8 mouse cellular contexts compared by ENCODE assay signal in the genomic region with DNA sequence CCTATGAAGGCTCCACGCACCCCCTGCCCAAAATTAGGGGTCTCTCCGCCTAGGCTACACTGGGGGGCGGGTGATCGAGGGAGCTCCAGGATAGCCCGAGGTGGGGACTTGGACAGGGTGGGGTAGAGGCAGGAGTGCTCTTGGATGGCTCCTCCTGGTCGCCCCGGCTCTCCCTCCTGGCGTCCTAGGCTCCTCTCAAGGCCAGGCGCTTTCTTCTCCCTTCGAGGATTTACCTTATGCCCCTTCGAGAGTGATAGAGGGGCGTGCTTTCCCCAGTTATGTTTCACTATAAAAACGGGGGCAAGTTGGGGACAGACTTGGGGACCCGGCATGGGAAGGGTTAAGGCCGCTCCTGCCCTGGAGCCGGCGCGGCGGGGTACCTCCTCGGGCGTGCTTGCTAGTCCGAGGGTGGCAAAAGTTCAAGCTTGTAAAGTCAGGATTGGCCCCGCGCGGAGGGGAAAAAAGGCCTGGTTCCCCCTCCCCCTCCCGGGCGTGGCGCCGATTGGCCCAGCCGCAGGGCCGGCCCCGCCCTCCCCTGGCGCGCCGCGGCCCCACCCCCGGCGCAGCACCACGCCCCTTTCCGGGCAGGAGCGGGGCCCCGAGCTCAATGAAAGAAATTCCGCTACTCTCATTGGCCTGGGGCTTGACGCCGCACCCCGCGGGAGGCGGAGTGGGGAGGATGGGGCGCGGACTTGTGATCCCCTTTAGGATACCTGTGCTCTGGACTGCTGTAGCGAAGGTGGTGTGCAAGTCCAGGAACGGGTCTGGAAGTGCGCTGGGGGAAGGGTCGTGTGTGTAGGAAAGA. TPM values are rescaled to one million over a fixed set of nuclear protein-coding genes. Genes with fewer than 3 reads are reported as not detected.
DNase-seq lines count a peak whose midpoint lies in the region; ATAC-seq and TF ChIP-seq lines count a peak whose summit lies in the region.

No protein-coding gene starts in this region.

- H3ac ChIP-seq in C2C12 (ENCODE audit: control insufficient read depth, insufficient read length, low read depth), result peak overlapping the region; percentile 51

- peak; percentile 79 for ATAC-seq in erythroblast, adult 5-6 weeks (replicated peaks; ENCODE audit: low FRiP score, poor library complexity, severe bottlenecking)
- peak; percentile 84 for ATAC-seq in heart, embryonic 11.5 days (replicated peaks; ENCODE audit: insufficient number of reproducible peaks, low FRiP score, low TSS enrichment)
- peak; percentile 80 for ATAC-seq in kidney, embryonic 15.5 days (replicated peaks; ENCODE audit: low FRiP score)

- H3K79me2 ChIP-seq in C2C12 (ENCODE audit: control insufficient read depth, insufficient read depth), result peaks cover 38% of the 10 kb centered on the region

- H3K27ac ChIP-seq in bone marrow macrophage, adult 2 months (ENCODE audit: insufficient read depth, low read depth, low read length), result peak overlapping the region; percentile 12
- H3K27ac ChIP-seq in heart, embryonic 11.5 days (ENCODE audit: low read depth, low read length), result peak overlapping the region; percentile 100
- H3K27ac ChIP-seq in kidney, embryonic 15.5 days, result peak overlapping the region; percentile 98

- peak; percentile 97 for DNase-seq in liver
- DNase-seq in monocyte, adult 2 months (ENCODE audit: low read depth in 1 of 2, low spot score in 2 of 2), result peak; percentile 81 to 87
- DNase-seq in spleen, postnatal 36 days (ENCODE audit: low spot score in 2 of 2), result peak; percentile 85 to 87

- 0 out of 2 replicates have a peak, but pooled peaks have one; percentile 47 for TF ChIP-seq POLR2A in bone marrow macrophage, adult 2 months (IDR thresholded peaks at IDR 0.05; ENCODE audit: borderline replicate concordance, low read depth, low read length)

- H3K79me3 ChIP-seq in C2C12 (ENCODE audit: low read depth), result no peaks in the 10 kb centered on the region

- peak overlapping the region; percentile 29 for H3K4me3 ChIP-seq in C2C12 (ENCODE audit: insufficient read depth, poor library complexity, severe bottlenecking)
- peak overlapping the region; percentile 64 for H3K4me3 ChIP-seq in bone marrow macrophage, adult 2 months (ENCODE audit: insufficient read depth, low read length)
- H3K4me3 ChIP-seq in heart, embryonic 11.5 days (ENCODE audit: low read depth, low read length), result peak overlapping the region; percentile 98
- peak overlapping the region; percentile 86 for H3K4me3 ChIP-seq in kidney, embryonic 15.5 days (replicated peaks)

- no peaks in the 10 kb centered on the region for H3K36me3 ChIP-seq in C2C12 (ENCODE audit: control insufficient read depth, insufficient read depth)
- 0 out of 2 replicates have a peak, but pooled peaks cover 2% of the 10 kb centered on the region for H3K36me3 ChIP-seq in heart, embryonic 11.5 days (ENCODE audit: control insufficient read depth, insufficient read depth, low read length)
- no peaks in the 10 kb centered on the region for H3K36me3 ChIP-seq in kidney, embryonic 15.5 days

- H3K4me1 ChIP-seq in bone marrow macrophage, adult 2 months (ENCODE audit: control insufficient read depth, insufficient read depth, low read length), result peaks cover 4% of the 10 kb centered on the region
- H3K4me1 ChIP-seq in heart, embryonic 11.5 days (ENCODE audit: control insufficient read depth, insufficient read depth, low read length), result peaks cover 24% of the 10 kb centered on the region
- peaks cover 42% of the 10 kb centered on the region for H3K4me1 ChIP-seq in kidney, embryonic 15.5 days

- no peaks in the 10 kb centered on the region for H3K27me3 ChIP-seq in C2C12 (ENCODE audit: control insufficient read depth, insufficient read depth, insufficient read length)
- no peaks in the 10 kb centered on the region for H3K27me3 ChIP-seq in heart, embryonic 11.5 days (ENCODE audit: control insufficient read depth, insufficient read depth, low read length)
- H3K27me3 ChIP-seq in kidney, embryonic 15.5 days, result no peaks in the 10 kb centered on the region

- WGBS in heart, embryonic 11.5 days (ENCODE audit: insufficient replicate concordance), result under 1% methylated on average over 51 of the region's 54 CpGs
- under 1% methylated on average over 53 of the region's 54 CpGs for WGBS in kidney, embryonic 15.5 days

- H3K9ac ChIP-seq in heart, embryonic 11.5 days (ENCODE audit: low read depth, low read length), result peak overlapping the region; percentile 85
- peak overlapping the region; percentile 60 for H3K9ac ChIP-seq in kidney, embryonic 15.5 days

- H3K9me3 ChIP-seq in heart, embryonic 11.5 days (replicated peaks; ENCODE audit: control insufficient read depth, low read length), result no peaks in the 10 kb centered on the region
- H3K9me3 ChIP-seq in kidney, embryonic 15.5 days (replicated peaks), result no peaks in the 10 kb centered on the region

- TF ChIP-seq CTCF in C2C12 (IDR thresholded peaks at IDR 0.05; ENCODE audit: control insufficient read depth, insufficient read depth, insufficient read length), result no peak
- no peak for TF ChIP-seq CTCF in bone marrow macrophage, adult 2 months (IDR thresholded peaks at IDR 0.05; ENCODE audit: low read depth, low read length)

- peak overlapping the region; percentile 97 for H3K4me2 ChIP-seq in heart, embryonic 11.5 days
- H3K4me2 ChIP-seq in kidney, embryonic 15.5 days, result peak overlapping the region; percentile 93

TF ChIP-seq in C2C12, 6 proteins besides CTCF, POLR2A, EP300 and RAD21:
- TF ChIP-seq CEBPB (IDR thresholded peaks at IDR 0.05; ENCODE audit: low read depth) (no peak), FOSL1 (IDR thresholded peaks at IDR 0.05; ENCODE audit: insufficient read depth, low read length, poor library complexity, severe bottlenecking) (no peak), MYOG (IDR thresholded peaks at IDR 0.05; ENCODE audit: control insufficient read depth, extremely low read depth, insufficient read length) (no peak), MYOD1 (IDR thresholded peaks at IDR 0.05; ENCODE audit: control insufficient read depth, insufficient read length, low read depth) (no peak), MAX (IDR thresholded peaks at IDR 0.05) (no peak), USF1 (IDR thresholded peaks at IDR 0.05; ENCODE audit: low read depth) (no peak)

RNA-seq across cellular contexts. Expression of gene Smad6, which starts 0.9 kb away (rescaled TPM):
- polyA plus RNA-seq in C2C12 (2012; fragmentation: generic; extraction: Trizol), result 15.4 TPM
- 0.62 and 0.72 TPM in 2 replicates for polyA plus RNA-seq in bone marrow macrophage, adult 2 months (2012; ENCODE audit: insufficient read depth, insufficient read length, missing spikeins)
- total RNA-seq in erythroblast, adult 5-6 weeks (2015; ENCODE audit: low replicate concordance), result not detected in 2 replicates
- 0.60 TPM in 1 of 2 replicates, not detected in the other for total RNA-seq in erythroblast, adult 5-6 weeks (2017; ENCODE audit: low replicate concordance)
- 30.5 and 31.6 TPM in 2 replicates for polyA plus RNA-seq in heart, embryonic 11.5 days (2014; fragmentation: Nextera tagmentation; extraction: Ambion mirVana)
- polyA plus RNA-seq in kidney, embryonic 15.5 days (2015; fragmentation: Nextera tagmentation; extraction: Ambion mirVana), result 10.6 and 12.3 TPM in 2 replicates

Comparison
In these comparisons a context has a peak if more than half of its experiments do, and no peak if none do; other contexts are left out.
1. Peak in every context shown above with its lines: DNase-seq, ATAC-seq, H3K4me3 ChIP-seq and H3K27ac ChIP-seq.
2. H3K4me3 ChIP-seq: peak in every context shown above with its lines; median percentile 98 in heart, embryonic 11.5 days; 86 in kidney, embryonic 15.5 days; 64 in bone marrow macrophage, adult 2 months; 29 in C2C12.
3. H3K27ac ChIP-seq: peak in every context shown above with its lines; median percentile 100 in heart, embryonic 11.5 days; 98 in kidney, embryonic 15.5 days; 12 in bone marrow macrophage, adult 2 months.